Mouse (Mus musculus): ENCODE measurements around the gene Gm21883. TPM values are rescaled to one million over a fixed set of nuclear protein-coding genes. Genes with fewer than 3 reads are reported as not detected.
"Not testable (repeated sequence)": the region's sequence is repeated elsewhere in the genome, so short reads cannot be mapped to it uniquely, and the experiment has no call there.

Gm21883 gene
- polyA plus RNA-seq (2014; fragmentation: Nextera tagmentation; extraction: Ambion mirVana): not detected in 2 replicates

GRCm38 (mm10) chrX:31574183-31574582, at the start of gene Gm21883:
Gene Gm21883 (minus strand): TSS chrX:31574283.
- not testable (repeated sequence) for DNase-seq (ENCODE audit: low spot score); H3K27ac ChIP-seq (ENCODE audit: low read depth, low read length); H3K9me3 ChIP-seq (ENCODE audit: control insufficient read depth, low read length); H3K4me2 ChIP-seq (ENCODE audit: low read depth, low read length, severe bottlenecking); H3K4me3 ChIP-seq (ENCODE audit: low read depth, low read length); H3K36me3 ChIP-seq (ENCODE audit: control insufficient read depth, insufficient read depth, low read length); ATAC-seq (replicated peaks; ENCODE audit: low FRiP score); H3K4me1 ChIP-seq (replicated peaks; ENCODE audit: control insufficient read depth, insufficient read depth, low read length); H3K27me3 ChIP-seq (ENCODE audit: control insufficient read depth, insufficient read depth, low read length); H3K9ac ChIP-seq (ENCODE audit: low read length)
- no CpG with 5 or more reads among the region's 1 CpGs for WGBS

GRCm38 (mm10) chrX:31618820-31619219, 44.7 kb upstream of the Gm21883 start, which contains the start of gene Spin2e:
Gene Spin2e (minus strand): TSS chrX:31618920.
- H3K4me2 ChIP-seq (ENCODE audit: low read depth, low read length, severe bottlenecking); H3K9ac ChIP-seq (ENCODE audit: low read length); H3K4me1 ChIP-seq (replicated peaks; ENCODE audit: control insufficient read depth, insufficient read depth, low read length); DNase-seq (ENCODE audit: low spot score); H3K9me3 ChIP-seq (ENCODE audit: control insufficient read depth, low read length); H3K27ac ChIP-seq (ENCODE audit: low read depth, low read length); ATAC-seq (replicated peaks; ENCODE audit: low FRiP score); H3K27me3 ChIP-seq (ENCODE audit: control insufficient read depth, insufficient read depth, low read length); H3K36me3 ChIP-seq (ENCODE audit: control insufficient read depth, insufficient read depth, low read length); H3K4me3 ChIP-seq (ENCODE audit: low read depth, low read length): not testable (repeated sequence)
- 92% methylated on average over 1 of the region's 2 CpGs for WGBS

Other genes with a start within 250 kb of the Gm21883 start
- not detected in 2 replicates for gene Btbd35f26, start 237.8 kb downstream of the Gm21883 start, polyA plus RNA-seq (2014; fragmentation: Nextera tagmentation; extraction: Ambion mirVana)
- not detected in 2 replicates for gene Btbd35f19, start 190.4 kb downstream of the Gm21883 start, polyA plus RNA-seq (2014; fragmentation: Nextera tagmentation; extraction: Ambion mirVana)
- not detected in 2 replicates for gene Spin2e, start 44.6 kb upstream of the Gm21883 start, polyA plus RNA-seq (2014; fragmentation: Nextera tagmentation; extraction: Ambion mirVana)
- gene Btbd35f25, start 142.9 kb upstream of the Gm21883 start, polyA plus RNA-seq (2014; fragmentation: Nextera tagmentation; extraction: Ambion mirVana): not detected in 2 replicates

All from forebrain, embryonic 11.5 days (tissue).